Comparison of ENCODE assay signal across 10 mouse cellular contexts in genomic region chr4:128637250-128637649, GRCm38 (mm10). TPM values are rescaled to one million over a fixed set of nuclear protein-coding genes. Genes with fewer than 3 reads are reported as not detected.
DNase-seq lines count a peak whose midpoint lies in the region; ATAC-seq and TF ChIP-seq lines count a peak whose summit lies in the region.
"Had no signal": no experiment of that assay in that cellular context is flagged by ENCODE, and none has a peak within 500 bp of the region (broad histone marks: within the 10 kb centered on the region; RNA-seq: fewer than 3 reads in every experiment).

No protein-coding gene starts in this region.

- peaks cover 45% of the 10 kb centered on the region for H3K4me1 ChIP-seq in forebrain, embryonic 10.5 days
- H3K4me1 ChIP-seq in forebrain, embryonic 11.5 days (replicated peaks; ENCODE audit: control insufficient read depth, insufficient read depth, low read length), result 0 out of 2 replicates have a peak, but pooled peaks cover 4% of the 10 kb centered on the region
- peaks cover 6% of the 10 kb centered on the region; the same call in 1 of the 2 replicates for H3K4me1 ChIP-seq in liver, embryonic 12.5 days
- peaks cover 4% of the 10 kb centered on the region; the same call in 1 of the 2 replicates for H3K4me1 ChIP-seq in forebrain, embryonic 14.5 days (ENCODE audit: control insufficient read depth, insufficient read depth, low read length)

- no peak overlapping the region for H3K4me2 ChIP-seq in forebrain, embryonic 11.5 days (ENCODE audit: low read depth, low read length, severe bottlenecking)
- no peak overlapping the region for H3K4me2 ChIP-seq in liver, embryonic 12.5 days
- peak overlapping the region; percentile 51 for H3K4me2 ChIP-seq in myocyte (ENCODE audit: low read depth)
- H3K4me2 ChIP-seq in forebrain, embryonic 14.5 days (ENCODE audit: low read length), result no peak overlapping the region

- no peak overlapping the region for H3K4me3 ChIP-seq in forebrain, embryonic 10.5 days
- no peak overlapping the region for H3K4me3 ChIP-seq in forebrain, embryonic 11.5 days (ENCODE audit: low read depth, low read length)
- H3K4me3 ChIP-seq in liver, embryonic 12.5 days, result no peak overlapping the region
- H3K4me3 ChIP-seq in myocyte, result no peak overlapping the region
- H3K4me3 ChIP-seq in forebrain, embryonic 14.5 days (ENCODE audit: low read depth, low read length), result no peak overlapping the region

- H3K9ac ChIP-seq in forebrain, embryonic 11.5 days (ENCODE audit: low read length), result no peak overlapping the region
- no peak overlapping the region for H3K9ac ChIP-seq in liver, embryonic 12.5 days
- no peak overlapping the region for H3K9ac ChIP-seq in forebrain, embryonic 14.5 days (ENCODE audit: low read length)

- no peaks in the 10 kb centered on the region for H3K27me3 ChIP-seq in forebrain, embryonic 10.5 days (ENCODE audit: poor library complexity, severe bottlenecking)
- no peaks in the 10 kb centered on the region for H3K27me3 ChIP-seq in forebrain, embryonic 11.5 days (ENCODE audit: control insufficient read depth, insufficient read depth, low read length)
- H3K27me3 ChIP-seq in liver, embryonic 12.5 days (replicated peaks), result peaks cover 10% of the 10 kb centered on the region; the same call in 1 of the 2 replicates
- H3K27me3 ChIP-seq in myocyte (ENCODE audit: control insufficient read depth, insufficient read depth, insufficient read length), result no peaks in the 10 kb centered on the region
- no peaks in the 10 kb centered on the region for H3K27me3 ChIP-seq in forebrain, embryonic 14.5 days (replicated peaks; ENCODE audit: control insufficient read depth, insufficient read depth, low read length)

- no peak for ATAC-seq in forebrain, embryonic 11.5 days (replicated peaks; ENCODE audit: low FRiP score)
- no peak for ATAC-seq in liver, embryonic 12.5 days
- no peak for ATAC-seq in CD4-positive, CD25-positive, alpha-beta regulatory T cell, adult 4 months
- ATAC-seq in forebrain, embryonic 14.5 days, result no peak

- 64% methylated on average over 11 of the region's 11 CpGs for WGBS in forebrain, embryonic 10.5 days
- 57% methylated on average over 11 of the region's 11 CpGs for WGBS in forebrain, embryonic 11.5 days
- 11% methylated on average over 11 of the region's 11 CpGs for WGBS in liver, embryonic 12.5 days (ENCODE audit: insufficient replicate concordance)
- 76% methylated on average over 11 of the region's 11 CpGs for WGBS in forebrain, embryonic 14.5 days

- no peak for DNase-seq in forebrain, embryonic 10.5 days (ENCODE audit: extremely low spot score, low spot score)
- no peak for DNase-seq in forebrain, embryonic 11.5 days (ENCODE audit: low spot score)
- DNase-seq in liver, result peak; percentile 28
- peak; percentile 80 for DNase-seq in kidney, postnatal 10 days
- DNase-seq in forebrain, embryonic 14.5 days (ENCODE audit: low spot score), result no peak
- DNase-seq: gastrocnemius, postnatal 10 days; spleen, adult 18-20 months had no signal

- no peaks in the 10 kb centered on the region for H3K9me3 ChIP-seq in forebrain, embryonic 10.5 days
- H3K9me3 ChIP-seq in forebrain, embryonic 11.5 days (ENCODE audit: control insufficient read depth, low read length), result no peaks in the 10 kb centered on the region
- H3K9me3 ChIP-seq in liver, embryonic 12.5 days (replicated peaks), result no peaks in the 10 kb centered on the region
- no peaks in the 10 kb centered on the region for H3K9me3 ChIP-seq in forebrain, embryonic 14.5 days (replicated peaks; ENCODE audit: control insufficient read depth, low read length)

- TF ChIP-seq POLR2A in myocyte (IDR thresholded peaks at IDR 0.05; ENCODE audit: insufficient read length, low read depth), result no peak

- 0 out of 2 replicates have a peak overlapping the region, but pooled peaks have one; percentile 45 for H3K27ac ChIP-seq in forebrain, embryonic 10.5 days
- no peak overlapping the region for H3K27ac ChIP-seq in forebrain, embryonic 11.5 days (ENCODE audit: low read depth, low read length)
- H3K27ac ChIP-seq in liver, embryonic 12.5 days, result no peak overlapping the region
- no peak overlapping the region for H3K27ac ChIP-seq in forebrain, embryonic 14.5 days (ENCODE audit: low read depth, low read length)

- H3ac ChIP-seq in myocyte (ENCODE audit: control insufficient read depth, insufficient read length), result no peak overlapping the region

- H3K79me2 ChIP-seq in myocyte (ENCODE audit: control insufficient read depth, insufficient read depth), result no peaks in the 10 kb centered on the region

- H3K36me3 ChIP-seq in forebrain, embryonic 10.5 days (replicated peaks), result no peaks in the 10 kb centered on the region
- H3K36me3 ChIP-seq in forebrain, embryonic 11.5 days (ENCODE audit: control insufficient read depth, insufficient read depth, low read length), result no peaks in the 10 kb centered on the region
- H3K36me3 ChIP-seq in liver, embryonic 12.5 days, result no peaks in the 10 kb centered on the region
- H3K36me3 ChIP-seq in myocyte (ENCODE audit: control insufficient read depth, insufficient read depth), result no peaks in the 10 kb centered on the region
- no peaks in the 10 kb centered on the region for H3K36me3 ChIP-seq in forebrain, embryonic 14.5 days (ENCODE audit: control insufficient read depth, insufficient read depth, low read length)

TF ChIP-seq in myocyte, 11 proteins besides CTCF, POLR2A, EP300 and RAD21:
- TF ChIP-seq REST (IDR thresholded peaks at IDR 0.05; ENCODE audit: insufficient read depth, insufficient read length) (no peak), USF1 (IDR thresholded peaks at IDR 0.05; ENCODE audit: low read depth) (no peak), CEBPB (IDR thresholded peaks at IDR 0.05; ENCODE audit: insufficient read depth, poor library complexity, severe bottlenecking) (no peak), MYOD1 (IDR thresholded peaks at IDR 0.05; ENCODE audit: control insufficient read depth in 1 of 3, insufficient read length in 2 of 3, low read depth in 2 of 3) (peak in 2 of 3 experiments; percentile 98 to 99), E2F4 (IDR thresholded peaks at IDR 0.05; ENCODE audit: insufficient read depth) (no peak), TCF12 (IDR thresholded peaks at IDR 0.05; ENCODE audit: insufficient read depth, poor library complexity, severe bottlenecking) (peak; percentile 81), MYOG (IDR thresholded peaks at IDR 0.05; ENCODE audit: control insufficient read depth in 1 of 3, insufficient read depth in 1 of 3, insufficient read length in 2 of 3, low read depth in 2 of 3) (peak; percentile 70 to 99 (median 98)), TCF3 (IDR thresholded peaks at IDR 0.05; ENCODE audit: insufficient read length, low read depth) (peak; percentile 82), MAX (IDR thresholded peaks at IDR 0.05; ENCODE audit: low read depth) (no peak)

RNA-seq across cellular contexts. Expression of gene Phc2, which starts 17.3 kb away (rescaled TPM):
- 23.3 and 23.4 TPM in 2 replicates for polyA plus RNA-seq in forebrain, embryonic 10.5 days (2016; fragmentation: Nextera tagmentation; extraction: Ambion mirVana)
- 133 and 144 TPM in 2 replicates for polyA plus RNA-seq in forebrain, embryonic 11.5 days (2014; fragmentation: Nextera tagmentation; extraction: Ambion mirVana)
- 30.9 and 33.2 TPM in 2 replicates for polyA plus RNA-seq in liver, embryonic 12.5 days (2016; fragmentation: Nextera tagmentation; extraction: Ambion mirVana)
- 100 TPM for polyA plus RNA-seq in myocyte (2012; fragmentation: generic; extraction: Trizol)
- 10 to 100 TPM; 13.1 to 14.1 TPM for polyA plus RNA-seq in CD4-positive, CD25-positive, alpha-beta regulatory T cell, adult 4 months (2017; shearing (Covaris generic))
- polyA plus RNA-seq in forebrain, embryonic 14.5 days (2014; fragmentation: Nextera tagmentation; extraction: Ambion mirVana), result 33.1 and 35.3 TPM in 2 replicates

RNA-seq across cellular contexts. Expression of gene Tlr12, which starts 18.8 kb away (rescaled TPM):
- 0.63 and 1.0 TPM in 2 replicates for polyA plus RNA-seq in forebrain, embryonic 10.5 days (2016; fragmentation: Nextera tagmentation; extraction: Ambion mirVana)
- 0.35 and 0.75 TPM in 2 replicates for polyA plus RNA-seq in forebrain, embryonic 11.5 days (2014; fragmentation: Nextera tagmentation; extraction: Ambion mirVana)
- 1.4 and 1.5 TPM in 2 replicates for polyA plus RNA-seq in liver, embryonic 12.5 days (2016; fragmentation: Nextera tagmentation; extraction: Ambion mirVana)
- not detected for polyA plus RNA-seq in myocyte (2012; fragmentation: generic; extraction: Trizol)
- polyA plus RNA-seq in CD4-positive, CD25-positive, alpha-beta regulatory T cell, adult 4 months (2017; shearing (Covaris generic)), result 1 to 10 TPM; 2.0 to 6.1 TPM
- 0.83 and 0.91 TPM in 2 replicates for polyA plus RNA-seq in forebrain, embryonic 14.5 days (2014; fragmentation: Nextera tagmentation; extraction: Ambion mirVana)

RNA-seq across cellular contexts. Expression of gene Zscan20, which starts 27.4 kb away (rescaled TPM):
- 6.3 and 7.0 TPM in 2 replicates for polyA plus RNA-seq in forebrain, embryonic 10.5 days (2016; fragmentation: Nextera tagmentation; extraction: Ambion mirVana)
- polyA plus RNA-seq in forebrain, embryonic 11.5 days (2014; fragmentation: Nextera tagmentation; extraction: Ambion mirVana), result 5.4 and 6.9 TPM in 2 replicates
- polyA plus RNA-seq in liver, embryonic 12.5 days (2016; fragmentation: Nextera tagmentation; extraction: Ambion mirVana), result 1.7 and 1.8 TPM in 2 replicates
- 2.8 TPM for polyA plus RNA-seq in myocyte (2012; fragmentation: generic; extraction: Trizol)
- 1 to 10 TPM; 3.1 TPM for polyA plus RNA-seq in CD4-positive, CD25-positive, alpha-beta regulatory T cell, adult 4 months (2017; shearing (Covaris generic))
- polyA plus RNA-seq in forebrain, embryonic 14.5 days (2014; fragmentation: Nextera tagmentation; extraction: Ambion mirVana), result 3.3 and 4.2 TPM in 2 replicates

Comparison
In these comparisons a context has a peak if more than half of its experiments do, and no peak if none do; other contexts are left out.
1. DNase-seq: peak in liver (single experiment) and kidney, postnatal 10 days (single experiment); none in forebrain, embryonic 10.5 days (single experiment), forebrain, embryonic 11.5 days (single experiment) and forebrain, embryonic 14.5 days (single experiment).